Mouse (Mus musculus) heart, embryonic 15.5 days (tissue): ENCODE data around the gene Pcmtd2. TPM values are rescaled to one million over a fixed set of nuclear protein-coding genes. Genes with fewer than 3 reads are reported as not detected.
A peak's percentile ranks its signal among the peaks of the same experiment; 100 is the strongest.
"Not testable (repeated sequence)": the region's sequence is repeated elsewhere in the genome, so short reads cannot be mapped to it uniquely, and the experiment has no call there.

Experiments
- ATAC-seq: fragments of 200-750 bp; cut with Nextera tagmentation; replicated peaks from 2 replicates; pipeline ENCODE4 v1.8.0; 2017; ENCODE audit warnings: low read depth, moderate TSS enrichment; ENCODE audit not compliant: insufficient number of reproducible peaks, insufficient read depth, low FRiP score
- H3K27ac ChIP-seq: fragments of 300-500 bp; sonication (generic); 2 replicates; pipeline ENCODE4 v1.5.1; 2015; ENCODE audit warnings: mild to moderate bottlenecking, inconsistent platforms
- H3K27me3 ChIP-seq: fragments of 300-500 bp; sonication (generic); 2 replicates; pipeline ENCODE4 v1.6.1; 2015; ENCODE audit warnings: inconsistent platforms
- H3K36me3 ChIP-seq: fragments of 300-500 bp; sonication (generic); 2 replicates; pipeline ENCODE4 v1.6.1; 2015; ENCODE audit warnings: mild to moderate bottlenecking, inconsistent platforms
- H3K4me1 ChIP-seq: fragments of 300-500 bp; sonication (generic); replicated peaks from 2 replicates; pipeline ENCODE4 v1.6.1; 2015; ENCODE audit warnings: inconsistent platforms
- H3K4me2 ChIP-seq: fragments of 300-500 bp; sonication (generic); 2 replicates; pipeline ENCODE4 v1.6.1; 2015; ENCODE audit warnings: inconsistent platforms, mild to moderate bottlenecking, moderate library complexity
- H3K4me3 ChIP-seq: fragments of 300-500 bp; sonication (generic); 2 replicates; pipeline ENCODE4 v1.5.1; 2015; ENCODE audit warnings: mild to moderate bottlenecking, inconsistent platforms
- H3K9ac ChIP-seq: fragments of 300-500 bp; sonication (generic); 2 replicates; pipeline ENCODE4 v1.6.1; 2015; ENCODE audit warnings: mild to moderate bottlenecking, inconsistent platforms
- H3K9me3 ChIP-seq: fragments of 300-500 bp; sonication (generic); replicated peaks from 2 replicates; pipeline ENCODE4 v1.6.1; 2016; ENCODE audit warnings: inconsistent platforms
- WGBS: fragments of 180-500 bp; shearing (Covaris S2); methylation state at CpG from one replicate; pipeline ENCODE4 v1.1.7; 2015; ENCODE audit warnings: mixed read lengths; 5-methylcytosine and 5-hydroxymethylcytosine counted together
- polyA plus RNA-seq: library from polyadenylated mRNA; unstranded; fragments of >200 nt; fragmentation: Nextera tagmentation; extraction: Ambion mirVana; gene quantifications from 2 replicates; pipeline ENCODE4 v1.2.1, GENCODE M21; 2015

Gene Pcmtd2
- polyA plus RNA-seq = 27.0 and 29.3 TPM in 2 replicates

DNA sequence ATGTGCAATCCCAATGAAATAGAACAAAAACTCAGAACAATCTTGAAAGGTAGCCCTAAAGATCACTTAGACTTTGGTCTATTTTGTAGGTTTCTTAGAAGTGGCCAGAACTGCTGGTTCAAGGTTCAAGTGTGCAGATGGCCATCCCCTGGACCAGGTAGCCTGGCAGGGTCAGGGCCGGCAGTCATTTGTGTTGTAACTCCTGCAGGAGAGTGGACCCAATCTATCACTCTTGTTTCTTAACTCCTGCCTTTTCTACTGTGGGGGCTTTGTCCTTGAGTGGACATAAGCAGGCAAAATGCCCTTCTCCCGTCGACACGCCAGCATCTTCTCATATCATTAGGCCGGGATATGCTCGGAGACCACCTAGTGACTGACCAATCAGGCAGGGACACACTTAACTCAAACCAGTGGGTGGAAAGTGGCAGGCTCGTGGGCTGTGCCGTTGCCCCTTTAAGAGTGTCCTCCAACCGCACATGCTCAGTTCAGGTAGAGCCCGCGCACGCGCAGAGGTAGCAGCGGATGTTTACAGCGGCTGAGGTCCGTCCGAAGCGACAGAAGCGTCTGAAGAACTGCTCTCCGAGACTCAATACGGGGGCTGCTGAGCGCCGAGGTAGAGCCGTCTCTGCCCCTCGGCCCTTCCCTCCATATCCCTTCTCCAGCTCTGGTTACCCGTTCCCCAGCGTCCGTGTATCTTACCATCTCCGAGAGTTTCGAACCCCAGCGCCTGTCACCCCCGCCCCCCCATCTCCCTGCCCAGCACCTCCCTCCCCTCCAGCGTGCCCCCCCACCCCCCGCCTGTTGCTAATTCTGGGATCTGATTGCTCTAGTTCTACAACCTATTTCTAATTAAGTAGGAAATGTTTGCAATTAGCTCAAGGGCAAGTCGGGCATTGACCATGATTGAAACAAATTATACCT lies at the start of gene Pcmtd2:
Gene Pcmtd2 (plus strand): TSS at position 483 of the 921 bp plus-strand sequence.
- under 1% methylated on average over 35 of the region's 35 CpGs for WGBS
- H3K4me3 ChIP-seq = peak within 1 kb of the TSS; percentile 75
- no peaks in the 10 kb centered on the region for H3K27me3 ChIP-seq
- H3K36me3 ChIP-seq = peaks cover 6% of the 10 kb centered on the region; the same call in 1 of the 2 replicates
- H3K9me3 ChIP-seq = no peaks in the 10 kb centered on the region
- ATAC-seq = peak; percentile 98
- H3K4me2 ChIP-seq = peak within 1 kb of the TSS; percentile 70
- H3K4me1 ChIP-seq = peaks cover 10% of the 10 kb centered on the region
- peak within 1 kb of the TSS; percentile 89 for H3K27ac ChIP-seq
- peak within 1 kb of the TSS; percentile 78 for H3K9ac ChIP-seq

DNA sequence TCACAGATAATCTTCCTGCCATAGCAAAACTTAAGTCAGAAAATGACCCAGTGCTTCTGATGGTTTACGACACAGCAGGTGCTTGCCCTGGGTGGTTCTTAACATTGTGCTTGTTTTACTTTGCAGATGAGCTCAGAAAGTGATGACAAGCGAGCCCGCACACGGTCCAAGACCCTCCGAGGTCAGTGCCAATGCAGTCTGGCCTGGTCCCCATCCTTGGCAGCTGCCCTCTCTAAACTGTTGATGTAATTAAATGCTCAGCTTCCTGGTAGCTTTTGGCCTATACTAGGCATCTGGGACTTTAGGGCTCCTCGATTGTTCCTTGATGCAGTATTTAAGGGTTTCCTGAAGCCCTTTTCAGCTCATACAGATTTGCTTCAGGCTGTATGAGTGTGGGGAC lies 48.3 kb upstream of the Pcmtd2 start:
- no peak for ATAC-seq
- H3K9ac ChIP-seq = no peak overlapping the region
- no peak overlapping the region for H3K27ac ChIP-seq
- H3K4me1 ChIP-seq = no peaks in the 10 kb centered on the region
- H3K4me2 ChIP-seq = no peak overlapping the region
- H3K36me3 ChIP-seq = no peaks in the 10 kb centered on the region
- H3K27me3 ChIP-seq = no peaks in the 10 kb centered on the region
- no peaks in the 10 kb centered on the region for H3K9me3 ChIP-seq
- no peak overlapping the region for H3K4me3 ChIP-seq
- 64% methylated on average over 6 of the region's 6 CpGs for WGBS

DNA sequence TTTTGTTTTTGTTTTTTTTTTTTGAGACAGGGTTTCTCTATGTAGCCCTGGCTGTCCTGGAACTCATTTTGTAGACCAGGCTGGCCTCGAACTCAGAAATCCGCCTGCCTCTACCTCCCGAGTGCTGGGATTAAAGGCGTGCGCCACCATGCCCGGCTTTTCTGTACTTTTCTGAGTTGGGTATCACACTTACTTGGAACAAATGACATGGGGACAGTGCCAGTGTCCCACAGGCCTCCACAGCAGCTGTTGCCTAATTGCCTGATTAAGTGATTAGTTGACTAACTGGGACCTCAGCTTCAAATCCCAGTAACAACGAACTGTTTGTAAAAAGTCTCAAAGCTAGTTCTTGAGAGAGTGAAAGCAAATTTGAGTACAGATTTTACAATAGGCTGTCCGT lies 44.5 kb upstream of the Pcmtd2 start:
- H3K27me3 ChIP-seq, H3K4me2 ChIP-seq, ATAC-seq, H3K9me3 ChIP-seq, H3K9ac ChIP-seq, H3K4me1 ChIP-seq, H3K4me3 ChIP-seq, H3K27ac ChIP-seq, H3K36me3 ChIP-seq: not testable (repeated sequence)
- WGBS = 78% methylated on average over 8 of the region's 8 CpGs

DNA sequence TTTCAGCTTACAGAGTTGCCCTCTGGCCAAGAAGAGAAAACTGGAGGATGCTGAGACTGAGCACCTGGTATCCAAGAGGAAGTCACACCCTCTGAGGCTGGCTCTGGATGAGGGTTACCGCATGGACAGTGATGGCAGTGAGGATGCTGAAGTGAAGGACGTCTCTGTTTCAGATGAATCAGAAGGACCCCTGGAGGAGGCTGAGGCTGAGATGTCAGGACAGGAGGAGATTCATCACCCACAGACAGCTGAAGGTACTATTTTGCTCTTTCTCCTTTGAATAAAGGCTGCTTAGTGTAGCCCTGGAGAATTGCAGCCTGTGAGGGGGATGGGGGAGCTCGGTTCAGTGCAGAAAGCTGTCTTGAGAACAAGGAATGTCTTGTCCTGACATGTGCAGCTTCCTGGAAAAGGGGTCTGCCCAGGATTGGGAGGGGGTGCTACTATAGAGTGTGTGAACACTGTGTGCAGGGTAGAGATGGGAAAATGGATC lies 42.0 kb upstream of the Pcmtd2 start:
- ATAC-seq = no peak
- Histone ChIP-seq H3K4me3 (no peak overlapping the region), H3K27ac (no peak overlapping the region), H3K36me3 (no peaks in the 10 kb centered on the region), H3K4me1 (no peaks in the 10 kb centered on the region), H3K9ac (no peak overlapping the region), H3K9me3 (no peaks in the 10 kb centered on the region), H3K4me2 (no peak overlapping the region), H3K27me3 (no peaks in the 10 kb centered on the region)
- WGBS = 50% methylated on average over 3 of the region's 3 CpGs

DNA sequence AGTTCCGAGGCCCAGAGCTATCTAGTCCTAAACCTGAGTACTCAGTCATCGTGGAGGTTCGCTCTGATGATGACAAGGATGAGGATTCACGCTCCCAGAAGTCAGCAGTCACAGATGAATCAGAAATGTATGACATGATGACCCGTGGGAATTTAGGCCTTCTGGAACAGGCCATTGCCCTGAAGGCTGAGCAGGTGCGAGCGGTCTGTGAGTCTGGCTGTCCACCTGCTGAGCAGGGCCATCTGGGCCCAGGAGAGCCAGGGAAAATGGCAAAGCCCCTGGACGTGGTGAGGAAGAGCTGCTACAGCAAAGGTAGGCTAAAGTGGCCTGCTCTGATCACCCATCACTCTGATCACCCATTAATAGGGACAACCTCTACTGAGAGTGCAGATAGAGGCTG lies 40.0 kb upstream of the Pcmtd2 start:
- 69% methylated on average over 8 of the region's 8 CpGs for WGBS
- ATAC-seq = no peak

DNA sequence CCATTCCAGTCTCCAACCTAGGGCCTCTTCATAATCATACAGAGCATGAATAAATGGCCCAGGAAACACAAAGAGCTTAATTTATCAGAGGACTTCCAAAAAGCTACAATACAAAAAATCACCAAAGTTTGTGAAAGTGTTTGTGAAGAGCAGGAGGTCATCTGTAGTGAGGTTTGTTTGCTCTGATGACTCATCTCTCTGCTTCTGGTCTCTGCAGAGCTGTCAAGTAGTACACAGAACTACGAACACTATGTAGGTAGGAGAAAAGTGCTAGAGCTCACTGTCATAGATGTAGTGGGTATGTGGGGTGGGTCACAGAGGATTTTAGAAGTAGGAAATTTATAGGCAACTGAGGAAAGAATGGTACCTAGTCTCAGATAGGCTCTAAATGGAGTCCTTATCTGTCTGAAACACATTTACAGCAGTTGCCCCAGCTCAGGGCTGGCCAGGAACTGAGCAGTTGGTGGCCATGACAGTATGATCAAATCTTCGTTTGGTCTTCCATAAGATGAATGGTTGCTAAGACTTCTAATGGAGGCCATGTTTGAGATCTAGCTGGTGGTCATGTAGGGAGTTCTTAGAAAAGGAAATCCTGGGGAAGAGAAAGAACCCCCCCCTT lies 8.5 kb upstream of the Pcmtd2 start:
- Histone ChIP-seq H3K9me3 (no peaks in the 10 kb centered on the region), H3K36me3 (no peaks in the 10 kb centered on the region), H3K27me3 (0 out of 2 replicates have a peak, but pooled peaks cover 2% of the 10 kb centered on the region), H3K27ac (no peak overlapping the region), H3K9ac (no peak overlapping the region), H3K4me2 (no peak overlapping the region), H3K4me1 (no peaks in the 10 kb centered on the region), H3K4me3 (no peak overlapping the region)
- ATAC-seq = no peak
- 52% methylated on average over 2 of the region's 2 CpGs for WGBS

More for the DNA sequence above, 40.0 kb upstream of the Pcmtd2 start:
- H3K4me2 ChIP-seq = no peak overlapping the region
- H3K4me1 ChIP-seq = no peaks in the 10 kb centered on the region
- H3K36me3 ChIP-seq = no peaks in the 10 kb centered on the region
- no peaks in the 10 kb centered on the region for H3K9me3 ChIP-seq
- H3K27me3 ChIP-seq = no peaks in the 10 kb centered on the region
- no peak overlapping the region for H3K4me3 ChIP-seq
- H3K9ac ChIP-seq = no peak overlapping the region
- no peak overlapping the region for H3K27ac ChIP-seq

DNA sequence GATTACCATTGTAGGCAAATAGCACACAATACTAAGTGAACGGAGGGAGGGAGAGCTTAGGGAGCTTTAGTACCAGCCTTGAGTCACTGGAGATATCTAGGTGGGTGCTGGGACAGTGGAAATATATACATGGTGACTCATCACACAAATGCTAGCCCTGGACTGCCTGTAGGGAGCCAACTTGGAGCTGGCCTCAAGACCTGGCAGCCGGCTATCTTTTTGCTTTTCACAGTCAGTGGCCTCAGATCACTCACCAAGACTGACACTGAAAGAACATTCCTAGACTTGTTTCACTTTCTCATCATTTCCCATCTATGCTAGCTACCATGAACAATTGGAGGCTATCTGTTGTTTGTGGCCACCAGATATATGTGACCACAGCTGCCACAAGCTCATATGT lies 4.9 kb upstream of the Pcmtd2 start:
- Histone ChIP-seq H3K9me3 (no peaks in the 10 kb centered on the region), H3K27me3 (0 out of 2 replicates have a peak, but pooled peaks cover 2% of the 10 kb centered on the region), H3K4me2 (no peak overlapping the region), H3K36me3 (no peaks in the 10 kb centered on the region), H3K9ac (no peak overlapping the region), H3K27ac (no peak overlapping the region), H3K4me1 (peaks cover 2% of the 10 kb centered on the region; the same call in 1 of the 2 replicates), H3K4me3 (no peak overlapping the region)
- WGBS = 58% methylated on average over 2 of the region's 2 CpGs
- no peak for ATAC-seq

DNA sequence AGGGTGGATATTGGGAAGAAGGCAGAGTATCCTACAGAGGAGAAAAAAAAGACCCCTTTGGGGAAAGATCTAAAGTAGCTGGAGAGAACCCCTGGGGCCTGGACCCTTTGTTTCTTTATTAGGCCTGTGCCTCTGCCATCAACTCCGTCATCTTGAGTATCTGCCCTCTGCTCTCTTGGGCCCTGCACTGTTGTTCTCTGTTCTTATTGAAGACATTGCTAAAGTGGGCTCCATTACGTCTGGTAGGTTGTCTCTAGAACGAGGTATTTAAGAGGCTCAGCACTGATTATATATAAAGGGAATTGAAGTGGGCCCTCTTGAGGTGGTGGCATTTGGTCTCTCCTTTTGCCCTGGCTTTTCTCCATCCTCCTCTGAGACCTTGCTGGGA lies 633 bp downstream of the Pcmtd2 start:
- H3K27me3 ChIP-seq = no peaks in the 10 kb centered on the region
- H3K4me3 ChIP-seq = peak overlapping the region; percentile 75
- H3K9me3 ChIP-seq = no peaks in the 10 kb centered on the region
- no peak for ATAC-seq
- H3K9ac ChIP-seq = peak overlapping the region; percentile 78
- peak overlapping the region; percentile 70 for H3K4me2 ChIP-seq
- H3K36me3 ChIP-seq = peaks cover 6% of the 10 kb centered on the region; the same call in 1 of the 2 replicates
- peaks cover 10% of the 10 kb centered on the region for H3K4me1 ChIP-seq
- 2% methylated on average over 3 of the region's 3 CpGs for WGBS
- H3K27ac ChIP-seq = peak overlapping the region; percentile 89

DNA sequence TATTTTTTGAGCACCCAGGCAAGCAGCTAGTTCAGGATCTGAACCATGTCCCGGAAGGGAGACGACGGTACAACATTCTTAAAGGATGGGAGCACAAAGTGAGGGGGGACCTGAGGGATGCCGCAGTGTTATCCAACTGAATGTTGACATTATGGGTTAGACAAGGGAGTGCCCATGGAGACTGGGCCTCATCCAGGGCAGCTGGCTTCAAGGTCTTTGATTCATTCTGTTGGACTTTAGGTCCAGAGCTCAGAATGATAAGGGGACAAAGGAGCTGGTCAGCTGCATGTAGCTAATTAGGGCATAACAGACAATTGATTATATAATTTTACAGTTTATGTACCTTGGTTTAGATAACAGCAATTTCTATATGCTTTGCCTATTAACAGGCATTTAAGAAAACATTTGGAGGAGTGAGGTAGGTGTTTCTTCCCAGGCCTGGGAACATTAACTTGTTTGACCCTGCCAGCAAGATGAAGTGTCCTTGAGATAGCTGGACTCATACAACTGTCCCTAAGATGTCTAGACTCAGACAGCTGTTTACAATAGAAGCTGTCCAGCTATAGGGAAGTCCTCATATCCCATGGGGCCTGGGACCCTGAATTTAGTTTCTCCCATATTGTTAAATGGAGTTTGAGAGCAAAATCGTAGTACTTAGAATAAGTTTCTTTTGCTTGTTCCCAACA lies 8.2 kb downstream of the Pcmtd2 start:
- no peak for ATAC-seq
- H3K9me3 ChIP-seq = no peaks in the 10 kb centered on the region
- WGBS = 82% methylated on average over 5 of the region's 5 CpGs

DNA sequence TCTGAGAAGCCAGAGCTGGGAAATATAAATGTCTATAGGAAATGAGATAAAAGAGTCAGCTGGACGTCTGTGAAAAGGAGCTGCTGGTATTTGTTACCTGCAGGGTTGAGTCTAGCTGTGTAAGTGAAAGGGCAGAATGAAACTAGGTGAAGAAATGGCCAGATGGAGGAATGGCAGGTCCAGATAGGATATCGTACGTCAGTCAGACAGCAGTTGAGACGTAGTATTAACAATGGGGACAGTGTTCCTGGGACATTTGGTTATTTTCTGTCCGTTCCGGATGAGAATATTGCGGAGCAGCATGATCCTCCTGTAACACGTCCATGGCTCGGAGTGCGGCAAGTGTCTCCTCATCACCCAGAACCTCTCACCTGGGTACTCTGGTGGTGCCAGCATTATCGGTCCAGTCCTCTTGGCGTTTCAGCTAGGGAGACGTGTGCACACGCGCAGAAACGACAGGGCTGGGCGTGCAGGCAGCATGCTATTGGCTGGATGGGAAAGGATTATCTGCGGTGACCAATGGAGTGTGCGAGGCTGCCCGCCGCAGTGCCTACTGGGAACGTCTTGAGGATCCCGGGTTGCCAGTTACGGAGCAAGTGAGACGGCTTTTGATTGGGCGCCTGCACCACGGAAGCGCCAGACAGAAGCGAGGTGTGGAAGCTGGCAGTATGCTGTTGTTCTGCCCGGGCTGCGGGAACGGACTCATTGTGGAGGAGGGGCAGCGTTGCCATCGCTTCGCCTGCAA lies 26.3 kb downstream of the Pcmtd2 start, which contains the start of gene Polr3k:
Gene Polr3k (plus strand): TSS at position 547 of the 745 bp plus-strand sequence.
- Histone ChIP-seq H3K9ac (peak within 1 kb of the TSS; percentile 71), H3K4me1 (peaks cover 14% of the 10 kb centered on the region), H3K27me3 (no peaks in the 10 kb centered on the region), H3K9me3 (no peaks in the 10 kb centered on the region), H3K27ac (peak within 1 kb of the TSS; percentile 75), H3K36me3 (peaks cover 9% of the 10 kb centered on the region), H3K4me2 (peak within 1 kb of the TSS; percentile 76), H3K4me3 (peak within 1 kb of the TSS; percentile 87)
- peak; percentile 100 for ATAC-seq
- WGBS = under 1% methylated on average over 35 of the region's 35 CpGs

More for the DNA sequence above, 8.2 kb downstream of the Pcmtd2 start:
- Histone ChIP-seq H3K4me2 (no peak overlapping the region), H3K4me1 (no peaks in the 10 kb centered on the region), H3K9ac (no peak overlapping the region), H3K4me3 (no peak overlapping the region), H3K27me3 (no peaks in the 10 kb centered on the region), H3K36me3 (peaks cover 47% of the 10 kb centered on the region; the same call in 1 of the 2 replicates), H3K27ac (no peak overlapping the region)
